Mouse (Mus musculus): Measurements from ENCODE around the gene Dennd6b.

DNA sequence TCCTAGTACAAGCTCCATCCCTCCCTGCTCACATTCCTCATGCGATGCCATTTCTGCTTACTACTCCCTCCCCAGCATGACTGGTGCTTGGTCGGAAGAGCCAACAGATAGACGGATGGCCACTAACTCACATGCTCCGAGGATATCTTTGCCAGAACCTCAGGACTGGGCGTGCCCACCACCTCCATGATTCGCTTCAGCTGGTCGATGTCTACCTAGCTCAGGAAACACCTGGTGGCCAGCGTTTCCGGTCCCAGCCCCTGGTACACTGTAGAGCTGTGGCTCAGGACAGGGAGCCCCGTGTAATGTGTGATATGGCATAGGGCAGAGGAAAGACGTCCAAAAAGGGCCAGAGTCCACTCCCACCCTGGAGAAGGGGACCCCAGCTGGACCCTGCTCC is 51.3 kb downstream of the Dennd6b start:
- no peak for TF ChIP-seq CTCF (IDR thresholded peaks at IDR 0.05)
- TF ChIP-seq EP300 (IDR thresholded peaks at IDR 0.05) = no peak

All from lung, postnatal 0 days (tissue).